Mouse (Mus musculus): ENCODE measurements around the gene Tmem92. TPM values are rescaled to one million over a fixed set of nuclear protein-coding genes. Genes with fewer than 3 reads are reported as not detected.
"Not testable (repeated sequence)": the region's sequence is repeated elsewhere in the genome, so short reads cannot be mapped to it uniquely, and the experiment has no call there.

Gene Tmem92
- not detected in 2 replicates for total RNA-seq (2015)
- total RNA-seq (2017): not detected in 2 replicates

DNA sequence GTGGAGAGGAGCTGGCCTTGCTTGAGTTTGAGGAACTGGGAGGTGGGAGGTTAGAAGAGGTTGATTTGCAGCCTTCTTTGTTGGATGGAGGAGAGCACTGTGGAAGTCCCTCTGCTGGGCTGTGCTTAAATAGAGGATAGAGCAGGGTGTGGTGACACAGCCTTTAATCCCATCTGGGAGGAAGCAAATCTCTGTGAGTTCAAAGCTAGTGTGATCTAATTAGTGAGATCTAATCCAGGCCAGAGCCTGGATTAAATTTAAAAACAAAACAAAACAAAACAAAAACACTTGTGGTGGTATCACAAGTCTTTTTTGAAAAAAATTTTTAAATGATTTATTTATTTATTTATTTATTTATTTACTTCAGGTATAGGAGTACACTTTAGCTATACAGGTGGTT, at the start of gene Tmem92:
Gene Tmem92 (minus strand): TSS at position 101 of the 400 bp plus-strand sequence.
- ATAC-seq (replicated peaks; ENCODE audit: poor library complexity): no peak

DNA sequence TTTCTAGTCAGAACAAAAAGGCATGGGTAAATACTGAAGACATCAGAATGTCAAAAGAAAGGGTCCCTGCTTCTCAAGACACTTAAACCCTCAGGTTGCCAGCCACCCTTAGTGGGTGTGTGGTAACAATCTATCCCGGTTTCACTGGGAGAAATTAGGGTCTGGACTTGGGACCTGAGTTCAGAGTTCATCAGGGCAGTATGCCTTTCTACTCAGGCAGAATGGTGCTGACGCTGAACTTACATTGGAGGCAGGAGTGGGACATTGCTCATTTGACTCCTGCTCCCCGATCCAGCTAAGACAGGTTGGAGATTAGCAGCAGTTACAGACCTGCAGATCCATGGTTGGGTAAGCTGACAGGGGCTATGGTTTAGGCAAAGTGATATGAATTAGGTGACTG, 46.5 kb upstream of the Tmem92 start:
- ATAC-seq (replicated peaks; ENCODE audit: poor library complexity): no peak

DNA sequence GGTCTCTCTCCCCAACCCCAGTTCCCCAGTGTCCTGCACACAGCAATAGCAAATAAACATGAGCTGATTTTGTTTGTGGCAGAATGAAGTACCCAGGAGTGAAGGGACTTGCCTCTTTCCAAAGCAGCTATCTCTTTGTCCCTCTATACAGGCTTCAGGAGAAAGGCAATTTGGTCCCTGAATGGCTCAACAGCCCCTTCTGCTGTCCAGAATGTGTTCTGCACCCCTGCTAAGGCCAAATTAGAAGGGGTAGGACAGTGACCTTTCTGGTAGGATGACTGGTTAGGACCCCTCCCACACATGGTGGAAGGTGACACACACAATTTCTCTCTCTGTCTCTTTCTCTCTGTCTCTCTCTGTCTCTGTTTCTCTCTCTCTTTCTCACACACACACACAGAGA, 36.9 kb upstream of the Tmem92 start:
- 0 out of 2 replicates have a peak, but pooled peaks have one; percentile 58 for ATAC-seq (replicated peaks; ENCODE audit: poor library complexity)

DNA sequence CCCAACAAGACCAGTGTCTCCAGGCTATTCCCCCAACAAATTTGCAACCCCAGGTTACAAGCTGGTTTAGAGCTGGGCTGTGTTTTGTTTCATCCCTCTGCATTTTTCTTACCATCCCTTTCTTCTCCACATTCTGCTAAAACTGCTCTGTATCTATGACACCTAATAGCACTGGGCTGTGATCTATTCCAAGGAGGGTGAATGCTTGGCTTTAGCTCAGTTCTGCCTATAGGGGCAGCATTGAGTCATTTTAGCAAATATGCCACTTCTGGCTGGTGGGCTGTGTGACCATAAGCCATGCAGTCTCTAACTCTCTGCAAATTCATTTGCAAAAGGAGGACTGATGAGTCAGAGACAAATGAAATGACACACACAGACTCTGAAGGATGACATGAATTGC, 36.4 kb upstream of the Tmem92 start:
- ATAC-seq (replicated peaks; ENCODE audit: poor library complexity): 0 out of 2 replicates have a peak, but pooled peaks have one; percentile 55

DNA sequence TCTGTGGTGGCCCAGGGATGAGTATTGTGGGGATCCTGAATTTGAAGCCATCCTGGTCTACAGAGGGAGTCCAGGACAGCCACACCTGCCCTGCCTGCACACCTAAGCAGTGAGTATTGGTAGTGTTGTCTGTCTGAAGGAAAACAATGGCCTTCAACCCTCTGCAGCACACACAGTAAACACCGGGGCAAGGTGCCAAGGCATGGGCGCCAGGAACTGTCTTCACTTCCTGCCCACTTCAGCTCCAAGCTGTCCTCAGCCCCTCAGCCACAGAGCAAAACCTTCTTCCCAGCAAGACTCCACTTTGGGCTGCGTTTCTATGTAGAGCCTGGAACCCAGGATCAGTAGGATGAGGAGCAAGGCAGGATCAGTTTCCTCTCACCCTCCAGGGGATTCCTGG, 29.0 kb upstream of the Tmem92 start:
- ATAC-seq (replicated peaks; ENCODE audit: poor library complexity): not testable (repeated sequence)

DNA sequence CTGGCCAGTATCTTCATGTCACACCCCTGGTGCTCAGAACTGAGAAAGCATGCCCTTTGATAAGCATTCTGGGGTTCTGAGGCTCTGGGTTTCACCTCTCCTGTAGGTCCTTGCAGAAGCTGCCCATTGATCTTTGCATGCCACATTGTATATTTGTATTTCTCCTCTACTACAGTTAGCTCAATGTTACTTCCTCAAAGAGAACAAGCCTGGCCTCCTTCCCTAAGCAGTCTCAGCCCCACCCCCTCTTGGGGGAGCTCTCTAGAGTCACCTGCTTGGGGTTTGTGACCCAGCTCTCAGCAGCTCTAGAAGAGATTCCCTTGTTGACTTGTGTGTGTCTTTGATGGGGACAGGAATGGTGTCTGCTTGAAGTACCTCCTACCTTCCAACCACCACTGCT, 9.2 kb upstream of the Tmem92 start:
- peak; percentile 63 for ATAC-seq (replicated peaks; ENCODE audit: poor library complexity)

DNA sequence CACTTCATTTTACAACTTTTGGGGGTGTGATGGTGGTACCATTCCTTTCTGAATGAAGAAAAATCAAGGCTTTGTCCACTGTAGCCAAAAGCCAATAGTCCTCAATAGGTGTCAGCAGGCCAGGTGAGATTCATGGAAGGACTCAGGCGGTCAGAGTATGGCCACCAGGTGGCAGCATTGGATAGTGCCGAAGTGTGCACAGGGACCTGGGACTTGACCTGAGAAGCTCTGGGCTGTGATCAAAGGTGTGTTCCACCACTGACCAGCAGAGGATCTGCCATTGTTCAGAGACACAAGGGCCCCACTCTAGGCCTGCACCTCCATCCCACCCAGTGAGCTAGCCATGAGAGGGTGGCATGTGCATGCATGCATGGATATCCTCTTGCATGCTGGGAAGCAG, 2.7 kb upstream of the Tmem92 start:
- ATAC-seq (replicated peaks; ENCODE audit: poor library complexity): peak; percentile 75

DNA sequence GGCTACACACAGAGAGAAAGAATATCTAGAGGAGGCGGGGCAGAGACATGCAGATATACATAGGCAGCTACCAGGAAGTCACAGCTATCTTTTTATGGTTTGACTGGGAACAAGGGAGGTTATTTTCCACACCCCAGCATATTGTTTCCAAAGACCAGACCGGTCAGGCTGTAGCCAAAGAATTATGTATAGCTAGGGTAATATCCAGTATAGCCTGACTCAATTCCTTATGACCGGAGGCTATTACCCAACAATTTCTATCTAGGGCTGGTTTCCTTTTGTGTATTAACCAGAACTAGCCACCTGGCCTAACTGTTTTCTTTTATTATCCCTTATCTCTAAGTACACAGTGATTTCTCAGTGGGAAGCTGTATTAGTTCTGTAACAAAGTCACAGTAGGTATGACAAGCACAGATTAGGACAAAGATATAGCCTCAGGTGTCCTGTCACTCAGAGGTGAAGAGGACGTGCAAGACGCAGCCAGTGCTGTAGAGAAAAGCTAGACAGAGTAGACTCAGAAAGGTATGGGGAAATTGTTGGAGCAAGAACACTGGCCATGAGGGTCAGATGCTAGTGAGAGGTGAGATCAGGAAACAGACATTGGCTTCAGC, 7.5 kb downstream of the Tmem92 start:
- ATAC-seq (replicated peaks; ENCODE audit: poor library complexity): no peak

DNA sequence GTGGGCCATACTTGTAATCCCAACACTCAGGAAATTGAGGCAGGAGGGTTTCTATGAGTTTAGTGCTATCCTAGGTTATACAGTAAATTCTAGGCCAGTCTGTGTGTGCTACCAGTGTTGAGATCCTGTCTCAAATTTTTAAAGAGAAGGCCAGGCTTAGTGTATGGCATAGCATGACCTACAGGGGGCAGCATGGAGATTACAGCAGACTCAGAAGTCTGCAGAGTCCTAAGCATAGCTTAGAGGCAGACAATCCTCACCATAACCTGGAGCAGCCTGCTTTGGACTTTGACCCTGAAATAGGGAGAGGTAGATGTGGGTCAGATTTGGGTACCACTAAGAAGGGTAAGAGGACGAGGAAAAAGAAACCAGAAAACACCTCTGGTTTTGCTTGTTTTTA, 8.7 kb downstream of the Tmem92 start:
- ATAC-seq (replicated peaks; ENCODE audit: poor library complexity): peak; percentile 34; the same call in 1 of the 2 replicates

DNA sequence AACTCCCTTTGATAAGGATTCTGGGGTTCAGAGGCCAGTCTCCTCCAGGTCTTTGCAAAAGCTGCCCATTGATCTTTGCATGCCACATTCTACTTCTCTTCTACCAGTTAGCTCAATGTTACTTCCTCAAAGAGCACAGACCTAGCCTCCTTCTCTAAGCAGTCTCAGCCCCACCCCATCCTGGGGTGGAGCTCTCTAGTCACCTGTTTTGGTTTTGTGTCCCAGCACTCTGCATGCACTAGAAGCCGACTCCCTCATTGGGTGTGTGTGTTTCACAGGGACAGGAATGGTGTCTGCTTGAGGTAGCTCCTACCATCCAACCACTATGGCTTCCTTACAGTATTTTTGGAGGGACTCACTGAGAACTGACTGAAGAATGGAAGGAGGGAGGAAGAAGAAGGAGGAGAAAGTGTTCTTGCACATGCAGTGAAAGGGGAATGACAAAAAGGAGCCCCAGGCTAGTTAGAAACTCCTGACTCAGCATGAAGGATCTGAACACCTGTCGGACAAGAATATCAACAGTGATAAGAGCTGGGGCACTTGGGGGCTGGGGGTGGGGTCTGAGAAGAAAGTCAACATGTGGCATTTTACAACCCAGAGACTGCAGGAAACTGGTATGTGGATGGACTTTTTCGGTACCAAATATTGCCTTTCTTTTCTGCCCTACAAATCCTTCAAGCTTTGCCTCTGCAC, 10.0 kb downstream of the Tmem92 start:
- ATAC-seq (replicated peaks; ENCODE audit: poor library complexity): no peak

DNA sequence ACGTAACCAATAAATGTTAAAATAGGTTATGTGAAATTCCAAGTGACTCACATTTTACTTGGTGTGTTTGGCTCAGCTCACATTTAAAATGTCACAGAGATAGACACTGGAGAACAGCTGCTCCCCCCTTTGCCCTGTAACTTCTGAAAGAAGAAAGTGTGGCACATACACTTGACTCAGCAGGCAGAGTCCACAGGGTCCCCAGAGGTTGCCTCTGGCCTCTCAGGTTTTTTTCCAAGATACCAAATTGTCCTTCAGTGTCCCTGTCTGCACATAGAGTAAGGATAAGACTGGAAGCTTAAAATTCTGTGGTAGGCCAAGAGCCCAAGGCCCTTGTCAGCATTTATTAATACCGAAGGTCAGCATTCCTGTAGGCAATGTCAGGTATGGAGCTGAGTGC, 15.3 kb downstream of the Tmem92 start:
- no peak for ATAC-seq (replicated peaks; ENCODE audit: poor library complexity)

DNA sequence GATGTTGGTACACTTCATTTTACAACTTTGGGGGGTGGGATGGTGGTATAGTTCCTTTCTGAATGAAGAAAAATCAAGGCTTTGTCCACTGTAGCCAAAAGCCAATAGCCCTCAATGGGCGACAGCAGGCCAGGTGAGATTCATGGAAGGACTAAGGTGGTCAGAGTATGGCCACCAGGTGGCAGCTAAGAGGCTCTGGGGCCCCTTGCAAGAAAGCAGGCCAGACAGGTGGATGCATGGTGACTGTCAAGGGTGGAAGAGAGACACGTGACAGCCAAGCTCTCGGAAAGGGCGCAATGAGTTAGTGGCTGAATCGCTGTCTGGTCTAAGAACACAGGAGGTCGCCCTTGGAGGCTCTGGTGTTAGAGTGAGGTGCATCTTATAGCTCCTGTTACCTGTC, 19.7 kb downstream of the Tmem92 start:
- ATAC-seq (replicated peaks; ENCODE audit: poor library complexity): no peak

DNA sequence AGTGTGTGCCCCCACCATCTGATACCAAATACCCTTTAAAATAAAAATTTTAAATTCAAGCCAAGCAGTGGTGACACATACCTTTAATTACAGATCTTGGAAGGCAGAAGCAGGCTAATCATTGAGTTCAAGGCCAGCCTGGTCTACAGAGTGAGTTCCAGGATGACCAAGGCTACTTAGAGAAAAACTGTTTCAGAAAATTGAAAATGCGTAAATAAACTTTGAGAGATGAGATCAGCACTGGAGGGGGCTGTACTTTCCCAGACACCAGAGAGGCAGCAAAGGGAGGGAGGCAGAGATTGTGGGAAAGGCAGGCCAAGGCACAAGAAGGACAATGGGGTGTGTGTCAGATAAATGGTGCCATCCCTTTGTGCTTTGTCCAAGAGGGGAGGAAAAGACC, 20.2 kb downstream of the Tmem92 start:
- ATAC-seq (replicated peaks; ENCODE audit: poor library complexity): no peak

DNA sequence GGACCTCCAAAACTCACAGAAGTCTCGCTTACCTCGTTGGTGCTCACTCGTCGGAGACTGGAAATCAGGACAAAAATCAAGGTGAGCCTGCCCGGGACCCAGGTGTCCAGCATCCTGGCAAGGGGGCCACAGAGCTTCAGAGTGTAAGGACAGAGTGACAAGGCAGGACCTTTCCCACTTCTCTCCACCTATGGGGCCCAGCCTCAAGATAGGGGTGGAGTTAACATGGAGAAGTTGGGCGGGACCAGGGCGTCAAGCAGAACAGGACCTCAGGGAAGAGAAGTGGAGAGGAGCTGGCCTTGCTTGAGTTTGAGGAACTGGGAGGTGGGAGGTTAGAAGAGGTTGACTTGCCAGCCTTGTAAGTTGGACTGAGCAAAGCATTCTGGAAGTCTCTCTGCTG, 21.7 kb downstream of the Tmem92 start:
- ATAC-seq (replicated peaks; ENCODE audit: poor library complexity): no peak

DNA sequence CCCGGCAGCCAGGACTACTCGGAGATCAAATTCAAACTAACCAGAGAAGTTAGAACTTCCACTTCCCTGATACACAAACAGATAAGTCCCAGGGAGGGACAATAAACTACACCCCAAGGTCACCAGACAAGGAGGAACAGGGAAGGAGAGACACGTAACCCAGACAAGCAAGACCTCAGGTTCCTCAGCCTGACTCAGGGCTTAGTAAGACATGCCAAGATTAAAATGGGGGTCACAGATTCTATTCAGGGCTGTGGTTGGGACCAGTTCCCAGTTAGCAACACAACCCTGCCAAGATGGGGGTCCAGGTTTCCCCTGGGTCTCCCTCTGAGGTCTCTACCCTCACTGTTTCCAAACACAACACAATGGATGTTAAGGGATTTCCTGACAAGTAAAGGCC, 22.1 kb downstream of the Tmem92 start:
- ATAC-seq (replicated peaks; ENCODE audit: poor library complexity): no peak

DNA sequence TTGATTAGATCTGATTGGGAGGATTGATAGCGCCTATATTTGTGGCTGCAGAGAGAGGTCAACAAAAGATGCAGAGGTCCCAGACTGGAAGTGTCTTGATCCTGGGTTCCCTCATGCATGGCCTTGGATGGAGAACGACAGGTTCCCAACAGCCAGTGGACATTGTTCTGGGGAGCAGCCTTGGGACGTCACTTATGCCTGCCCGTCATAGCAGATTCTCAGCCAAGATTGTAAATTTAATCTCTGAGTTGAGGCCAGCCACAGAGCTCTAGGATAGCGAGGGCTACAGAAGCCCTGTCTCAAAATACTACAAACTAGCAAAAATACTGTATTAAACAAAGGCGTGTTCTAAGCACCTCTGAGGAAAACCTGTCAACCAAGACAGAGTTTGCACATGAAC, 22.6 kb downstream of the Tmem92 start:
- ATAC-seq (replicated peaks; ENCODE audit: poor library complexity): no peak

DNA sequence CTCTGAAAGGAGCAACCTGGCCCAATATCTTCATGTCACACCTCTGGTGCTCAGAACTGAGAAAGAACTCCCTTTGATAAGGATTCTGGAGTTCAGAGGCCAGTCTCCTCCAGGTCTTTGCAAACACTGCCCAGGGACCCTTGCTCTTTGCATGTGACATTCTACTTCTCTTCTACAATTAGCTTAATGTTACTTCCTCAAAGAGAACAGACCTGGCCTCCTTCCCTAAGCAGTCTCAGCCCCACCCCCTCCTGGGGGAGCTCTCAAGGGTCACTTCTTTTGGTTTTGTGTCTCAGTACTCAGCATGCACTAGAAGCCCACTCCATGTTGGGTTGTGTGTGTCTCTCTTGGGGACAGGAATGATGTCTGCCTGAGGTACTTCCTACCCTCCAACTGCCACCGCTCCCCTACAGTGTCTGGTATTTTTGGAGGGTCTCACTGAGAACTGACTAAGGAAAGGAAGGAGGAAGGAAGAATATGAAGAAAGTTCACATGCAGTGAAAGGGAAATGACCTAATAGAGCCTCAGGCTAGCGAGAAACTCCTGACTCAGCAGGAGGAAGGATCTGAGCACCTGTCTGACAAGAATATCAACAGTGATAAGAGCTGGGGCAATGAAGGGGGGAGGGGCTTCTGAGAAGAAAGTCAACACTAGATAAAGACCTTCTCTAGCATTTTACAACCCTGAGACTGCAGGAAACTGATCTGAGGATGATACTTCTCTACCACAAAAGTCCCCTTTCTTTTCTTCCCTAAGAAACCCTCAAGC, 29.4 kb downstream of the Tmem92 start:
- ATAC-seq (replicated peaks; ENCODE audit: poor library complexity): peak; percentile 60

DNA sequence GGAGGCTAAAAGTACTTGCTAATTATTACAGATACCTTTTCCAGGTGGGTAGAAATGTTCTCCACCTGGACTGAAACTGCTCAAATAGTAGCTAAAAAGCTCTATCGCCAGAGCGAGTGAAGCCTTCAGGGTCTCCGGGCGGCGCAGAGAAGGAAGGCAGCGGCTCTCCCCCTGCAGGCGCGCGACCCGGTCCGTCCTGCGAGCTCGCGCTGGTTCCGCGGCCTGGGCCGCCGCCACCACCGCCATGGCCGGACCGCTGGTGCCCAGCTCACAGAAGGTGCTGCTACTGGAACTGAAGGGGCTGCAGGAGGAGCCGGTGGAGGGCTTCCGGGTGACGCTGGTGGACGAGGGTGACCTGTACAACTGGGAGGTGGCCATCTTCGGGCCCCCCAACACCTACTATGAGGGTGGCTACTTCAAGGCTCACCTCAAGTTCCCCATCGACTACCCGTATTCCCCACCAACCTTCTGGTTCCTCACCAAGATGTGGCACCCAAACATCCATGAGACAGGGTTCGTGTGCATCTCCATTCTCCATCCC, 40.7 kb downstream of the Tmem92 start, which contains the start of gene Cdc34b:
Gene Cdc34b (plus strand): TSS at position 51 of the 541 bp plus-strand sequence.
- ATAC-seq (replicated peaks; ENCODE audit: poor library complexity): no peak

DNA sequence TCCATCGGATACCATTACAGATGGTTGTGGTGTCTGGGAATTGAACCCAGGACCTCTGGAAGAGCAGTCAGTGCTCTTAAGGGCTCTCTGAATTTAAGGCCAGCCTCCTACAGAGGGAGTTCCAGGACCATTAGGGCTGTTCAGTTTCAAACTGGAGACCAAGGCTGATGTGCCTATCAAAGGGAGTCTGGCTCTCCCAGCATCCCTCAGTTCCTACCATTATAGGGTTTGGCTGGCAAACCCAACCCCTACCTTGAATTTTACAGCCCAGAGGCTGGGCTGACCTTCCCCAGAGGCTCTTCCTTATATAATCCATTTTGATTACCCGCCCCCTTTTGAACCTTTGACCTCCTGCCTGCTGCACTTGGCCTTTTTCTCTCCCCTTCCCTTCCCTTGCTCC, 46.8 kb downstream of the Tmem92 start:
- no peak for ATAC-seq (replicated peaks; ENCODE audit: poor library complexity)

DNA sequence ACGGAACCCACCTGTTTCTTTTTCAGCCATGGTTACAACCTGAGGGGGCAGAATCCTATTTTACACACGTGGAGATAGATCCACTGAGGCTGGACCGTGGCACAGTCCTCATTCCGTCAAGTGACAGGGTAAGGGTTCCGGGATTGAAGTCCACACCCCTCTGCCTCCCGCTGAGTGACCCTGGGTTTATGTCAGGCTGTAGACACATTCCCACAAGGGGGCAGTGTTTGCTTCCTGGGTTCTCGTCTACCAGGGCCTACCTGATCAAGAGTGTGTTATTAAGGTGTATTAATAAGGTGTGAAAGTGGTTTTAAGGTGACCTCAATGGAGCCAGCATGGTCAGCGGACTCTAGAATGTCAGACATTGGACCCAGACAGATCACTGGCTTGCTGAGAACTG, 49.7 kb downstream of the Tmem92 start:
- ATAC-seq (replicated peaks; ENCODE audit: poor library complexity): peak; percentile 68

DNA sequence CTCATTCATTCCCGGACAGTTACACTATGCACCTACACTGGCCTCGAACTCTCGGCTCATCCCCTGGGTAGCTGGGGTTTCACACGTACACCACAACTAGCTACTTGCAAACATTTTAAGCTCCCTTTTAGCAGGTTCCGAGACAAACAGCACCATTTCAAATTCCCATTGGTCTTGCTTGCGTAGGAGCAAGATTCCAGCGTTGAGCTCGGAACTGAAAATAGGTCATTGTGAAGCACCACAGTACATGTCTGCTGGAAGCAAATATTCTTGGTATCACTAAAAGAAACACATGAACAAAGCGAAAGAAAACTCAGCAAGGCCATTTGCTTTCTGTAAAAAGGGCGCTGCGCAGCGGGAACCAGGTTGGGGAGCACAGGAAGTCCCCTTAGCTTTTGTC, 51.3 kb downstream of the Tmem92 start:
- ATAC-seq (replicated peaks; ENCODE audit: poor library complexity): no peak

DNA sequence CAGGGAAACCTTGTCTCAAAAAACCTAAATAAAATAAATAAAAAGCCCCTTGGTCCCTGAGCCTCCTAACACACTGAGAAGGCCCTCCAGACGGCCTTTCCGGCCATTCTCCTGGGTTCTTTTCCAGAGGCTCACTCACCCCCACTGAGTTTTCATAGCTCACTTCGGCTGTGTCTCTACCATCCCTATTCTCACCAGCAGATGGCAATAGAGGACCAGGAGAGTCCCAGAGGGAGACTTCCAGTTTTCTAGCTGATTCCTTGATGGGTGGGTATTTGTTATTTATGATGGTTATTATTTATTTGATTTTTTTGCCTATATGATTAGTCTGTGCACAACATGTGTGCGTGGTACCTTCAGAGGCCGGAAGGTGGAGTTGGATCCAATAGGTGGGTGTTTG, 52.2 kb downstream of the Tmem92 start:
- peak; percentile 85 for ATAC-seq (replicated peaks; ENCODE audit: poor library complexity)
